Mouse (Mus musculus) bone marrow macrophage, adult 2 months (primary cell): ENCODE results near the gene Pigv.

Experiments
- CTCF ChIP-seq: IDR thresholded peaks from 2 replicates; pipeline ENCODE4 v1.5.1; 2012; ENCODE audit warnings: low read depth, mild to moderate bottlenecking, low read length, moderate library complexity
- POLR2A ChIP-seq: IDR thresholded peaks from 2 replicates; pipeline ENCODE4 v1.6.1; 2012; ENCODE audit warnings: mild to moderate bottlenecking, low read depth, low read length, borderline replicate concordance

DNA sequence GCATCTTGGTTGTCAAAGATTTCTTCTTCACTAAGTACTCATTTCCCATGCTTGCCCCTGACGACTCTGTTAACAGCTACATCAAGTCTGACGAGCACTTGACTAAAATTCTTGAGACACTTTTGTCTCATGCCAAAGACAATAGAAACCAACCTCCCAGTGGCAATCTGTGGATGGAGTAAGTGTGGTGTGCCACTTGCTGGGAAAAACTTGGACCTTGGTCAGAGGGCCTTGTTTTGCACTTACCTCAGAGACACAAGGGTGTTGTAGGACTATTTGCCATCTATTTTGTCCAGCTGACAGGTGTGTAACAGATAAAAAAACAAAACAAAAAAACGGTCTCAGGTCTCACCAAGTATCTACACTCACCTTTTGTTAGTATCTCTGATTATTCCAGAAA, 3.7 kb upstream of the Pigv start:
- TF ChIP-seq CTCF (no peak), POLR2A (no peak)
